Mouse (Mus musculus) spleen, adult 2 months (tissue): ENCODE data around the gene Coa3.

ENCODE experiments used
- CTCF ChIP-seq: fragments of 200-500 bp; IDR thresholded peaks from 2 replicates; pipeline ENCODE4 v1.5.1; 2011; ENCODE audit warnings: mild to moderate bottlenecking, inconsistent platforms; ENCODE audit not compliant: insufficient read depth, insufficient read length, insufficient replicate concordance; ENCODE audit errors: extremely low read depth
- POLR2A ChIP-seq: fragments of 200-500 bp; IDR thresholded peaks from 2 replicates; pipeline ENCODE4 v1.6.1; 2011; ENCODE audit warnings: low read depth, low read length, inconsistent platforms

DNA sequence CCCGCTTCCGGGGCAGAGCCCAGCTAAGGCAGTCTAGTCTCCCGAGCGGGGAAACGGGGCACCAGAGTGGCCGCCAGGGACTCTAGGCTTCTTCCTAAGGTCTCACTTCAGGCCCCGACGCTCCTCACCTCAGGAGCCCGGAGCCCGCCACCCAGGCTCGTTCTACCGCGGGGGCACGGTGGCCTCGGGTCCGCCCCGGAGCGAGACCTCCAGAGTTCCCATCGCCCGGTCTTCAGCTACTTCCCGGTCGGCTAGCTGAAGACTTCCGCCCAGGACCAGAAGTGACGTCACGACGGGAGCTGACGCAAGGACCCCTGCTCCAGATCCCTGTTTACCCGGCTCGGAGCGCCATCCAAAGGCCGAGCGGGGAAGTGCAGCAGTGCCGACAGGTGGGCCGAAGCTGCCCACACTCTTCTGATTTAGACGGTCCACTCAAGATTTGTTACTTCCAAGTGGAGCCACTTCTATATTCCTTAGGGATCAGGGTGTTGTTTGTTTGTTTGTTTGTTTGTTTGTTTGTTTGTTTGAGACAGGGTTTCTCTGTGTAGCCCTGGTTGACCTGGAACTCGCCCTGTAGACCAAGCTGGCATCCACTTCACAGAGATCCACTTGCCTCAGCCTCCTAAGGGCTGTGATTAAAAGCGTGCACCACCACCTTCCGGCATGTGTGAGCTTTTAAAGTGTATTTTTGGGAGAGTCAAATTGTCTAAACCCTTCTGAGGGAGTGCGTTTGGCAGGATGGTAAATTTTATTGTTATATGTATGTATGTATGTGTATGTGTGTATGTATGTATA lies 23.3 kb upstream of the Coa3 start, which contains the start of gene Becn1:
- TF ChIP-seq POLR2A (peak; percentile 40), CTCF (peak; percentile 77)
